Mouse (Mus musculus) limb, embryonic 12.5 days (tissue): Measurements from ENCODE around the gene Zkscan5. TPM values are rescaled to one million over a fixed set of nuclear protein-coding genes. Genes with fewer than 3 reads are reported as not detected.
"Not testable (repeated sequence)": the region's sequence is repeated elsewhere in the genome, so short reads cannot be mapped to it uniquely, and the experiment has no call there.

Source experiments
- ATAC-seq: fragments of 200-750 bp; cut with Nextera tagmentation; 2 replicates; pipeline ENCODE4 v1.8.0; 2017; ENCODE audit warnings: low read depth, moderate TSS enrichment; ENCODE audit not compliant: insufficient number of reproducible peaks, insufficient read depth, low FRiP score, low TSS enrichment
- H3K27ac ChIP-seq: fragments of 300-500 bp; sonication (generic); 2 replicates; pipeline ENCODE4 v1.5.1; 2016; ENCODE audit warnings: mild to moderate bottlenecking, moderate library complexity
- H3K27me3 ChIP-seq: fragments of 300-500 bp; sonication (generic); 2 replicates; pipeline ENCODE4 v1.6.1; 2016; ENCODE audit warnings: mild to moderate bottlenecking, moderate library complexity
- H3K36me3 ChIP-seq: fragments of 300-500 bp; sonication (generic); 2 replicates; pipeline ENCODE4 v1.6.1; 2016; ENCODE audit warnings: mild to moderate bottlenecking, moderate library complexity
- H3K4me1 ChIP-seq: fragments of 300-500 bp; sonication (generic); replicated peaks from 2 replicates; pipeline ENCODE4 v1.6.1; 2016
- H3K4me2 ChIP-seq: fragments of 300-500 bp; sonication (generic); 2 replicates; pipeline ENCODE4 v1.6.1; 2016; ENCODE audit warnings: mild to moderate bottlenecking, moderate library complexity
- H3K4me3 ChIP-seq: fragments of 300-500 bp; sonication (generic); replicated peaks from 2 replicates; pipeline ENCODE4 v1.5.1; 2016; ENCODE audit warnings: mild to moderate bottlenecking
- H3K9ac ChIP-seq: fragments of 300-500 bp; sonication (generic); replicated peaks from 2 replicates; pipeline ENCODE4 v1.6.1; 2016; ENCODE audit warnings: mild to moderate bottlenecking, moderate library complexity
- H3K9me3 ChIP-seq: fragments of 300-500 bp; sonication (generic); 2 replicates; pipeline ENCODE4 v1.6.1; 2016; ENCODE audit warnings: mild to moderate bottlenecking, moderate library complexity
- WGBS: fragments of 180-500 bp; shearing (Covaris S2); methylation state at CpG from one replicate; pipeline ENCODE4 v1.1.7; 2016; 5-methylcytosine and 5-hydroxymethylcytosine counted together
- polyA plus RNA-seq: library from polyadenylated mRNA; unstranded; fragments of >200 nt; fragmentation: Nextera tagmentation; extraction: Ambion mirVana; gene quantifications from 2 replicates; pipeline ENCODE4 v1.2.1, GENCODE M21; 2016

Zkscan5 gene
- polyA plus RNA-seq, 1 experiment from 2014 or later: 21.8 TPM

GRCm38 (mm10) chr5:145190875-145191798, 13.2 kb upstream of the Zkscan5 start:
- H3K27me3 ChIP-seq: no peaks in the 10 kb centered on the region
- H3K27ac ChIP-seq: peak overlapping the region; percentile 86
- no peaks in the 10 kb centered on the region for H3K9me3 ChIP-seq
- 2% methylated on average over 41 of the region's 41 CpGs for WGBS
- H3K9ac ChIP-seq: peak overlapping the region; percentile 94
- peak overlapping the region; percentile 81 for H3K4me3 ChIP-seq
- H3K4me2 ChIP-seq: peak overlapping the region; percentile 82
- H3K4me1 ChIP-seq: peaks cover 19% of the 10 kb centered on the region
- ATAC-seq: peak; percentile 76
- peaks cover 53% of the 10 kb centered on the region for H3K36me3 ChIP-seq

GRCm38 (mm10) chr5:145191962-145192361, 12.4 kb upstream of the Zkscan5 start, which contains the start of gene Atp5j2:
Gene Atp5j2 (minus strand): TSS chr5:145192062.
- ATAC-seq: no peak
- peak within 1 kb of the TSS; percentile 82 for H3K4me2 ChIP-seq
- peak within 1 kb of the TSS; percentile 94 for H3K9ac ChIP-seq
- 89% methylated on average over 2 of the region's 2 CpGs for WGBS
- peak within 1 kb of the TSS; percentile 81 for H3K4me3 ChIP-seq
- H3K9me3 ChIP-seq: no peaks in the 10 kb centered on the region
- H3K27ac ChIP-seq: peak within 1 kb of the TSS; percentile 86
- peaks cover 52% of the 10 kb centered on the region for H3K36me3 ChIP-seq
- no peaks in the 10 kb centered on the region for H3K27me3 ChIP-seq
- peaks cover 19% of the 10 kb centered on the region for H3K4me1 ChIP-seq

- H3K4me2 ChIP-seq: peak overlapping the region; percentile 86
- no peak overlapping the region for H3K27ac ChIP-seq
- no peak overlapping the region for H3K9ac ChIP-seq
- WGBS: 78% methylated on average over 7 of the region's 7 CpGs
- H3K4me3 ChIP-seq: no peak overlapping the region
- H3K9me3 ChIP-seq: no peaks in the 10 kb centered on the region
- H3K27me3 ChIP-seq: no peaks in the 10 kb centered on the region
- peaks cover 23% of the 10 kb centered on the region for H3K36me3 ChIP-seq
- peaks cover 14% of the 10 kb centered on the region for H3K4me1 ChIP-seq
- no peak for ATAC-seq
Observed at GRCm38 (mm10) chr5:145200387-145200786, 4.0 kb upstream of the Zkscan5 start.

GRCm38 (mm10) chr5:145201321-145201991, 2.9 kb upstream of the Zkscan5 start, which contains the start of gene Zkscan14:
Gene Zkscan14 (minus strand): TSS chr5:145201868.
- peaks cover 21% of the 10 kb centered on the region for H3K4me1 ChIP-seq
- 0 out of 2 replicates have a peak within 1 kb of the TSS, but pooled peaks have one; percentile 17 for H3K27ac ChIP-seq
- H3K27me3 ChIP-seq: no peaks in the 10 kb centered on the region
- peak within 1 kb of the TSS; percentile 76 for H3K9ac ChIP-seq
- ATAC-seq: no peak
- H3K4me2 ChIP-seq: peak within 1 kb of the TSS; percentile 86
- peak within 1 kb of the TSS; percentile 83 for H3K4me3 ChIP-seq
- 1% methylated on average over 37 of the region's 37 CpGs for WGBS
- peaks cover 13% of the 10 kb centered on the region; the same call in 1 of the 2 replicates for H3K36me3 ChIP-seq
- H3K9me3 ChIP-seq: no peaks in the 10 kb centered on the region

GRCm38 (mm10) chr5:145202446-145202845, 1.9 kb upstream of the Zkscan5 start:
- Histone ChIP-seq H3K9me3 (no peaks in the 10 kb centered on the region), H3K27ac (no peak overlapping the region), H3K4me1 (peaks cover 21% of the 10 kb centered on the region), H3K4me3 (no peak overlapping the region), H3K4me2 (no peak overlapping the region), H3K36me3 (peaks cover 14% of the 10 kb centered on the region), H3K9ac (no peak overlapping the region), H3K27me3 (no peaks in the 10 kb centered on the region)
- no peak for ATAC-seq
- 50% methylated on average over 3 of the region's 3 CpGs for WGBS

- Histone ChIP-seq H3K27me3 (no peaks in the 10 kb centered on the region), H3K4me1 (peaks cover 21% of the 10 kb centered on the region), H3K36me3 (peaks cover 26% of the 10 kb centered on the region), H3K27ac (peak overlapping the region; percentile 29; the same call in 1 of the 2 replicates), H3K9ac (peak overlapping the region; percentile 40), H3K4me2 (peak overlapping the region; percentile 66), H3K4me3 (peak overlapping the region; percentile 55), H3K9me3 (no peaks in the 10 kb centered on the region)
- 25% methylated on average over 9 of the region's 9 CpGs for WGBS
- no peak for ATAC-seq
Observed at GRCm38 (mm10) chr5:145205041-145205440, 679 bp downstream of the Zkscan5 start.

GRCm38 (mm10) chr5:145207385-145207784, 3.0 kb downstream of the Zkscan5 start:
- H3K4me3 ChIP-seq: no peak overlapping the region
- H3K9me3 ChIP-seq: no peaks in the 10 kb centered on the region
- no peak overlapping the region for H3K4me2 ChIP-seq
- H3K27me3 ChIP-seq: no peaks in the 10 kb centered on the region
- H3K36me3 ChIP-seq: peaks cover 50% of the 10 kb centered on the region
- ATAC-seq: no peak
- peaks cover 15% of the 10 kb centered on the region for H3K4me1 ChIP-seq
- WGBS: 93% methylated on average over 6 of the region's 6 CpGs
- H3K27ac ChIP-seq: no peak overlapping the region
- no peak overlapping the region for H3K9ac ChIP-seq

- WGBS: 86% methylated on average over 6 of the region's 6 CpGs
- no peak overlapping the region for H3K27ac ChIP-seq
- peaks cover 56% of the 10 kb centered on the region for H3K36me3 ChIP-seq
Observed at GRCm38 (mm10) chr5:145207954-145208353, 3.6 kb downstream of the Zkscan5 start.

GRCm38 (mm10) chr5:145208391-145208790, 4.0 kb downstream of the Zkscan5 start:
- not testable (repeated sequence) for H3K9me3 ChIP-seq, ATAC-seq, H3K27me3 ChIP-seq, H3K9ac ChIP-seq, H3K27ac ChIP-seq, H3K4me3 ChIP-seq, H3K4me2 ChIP-seq
- peaks cover 12% of the 10 kb centered on the region for H3K4me1 ChIP-seq
- H3K36me3 ChIP-seq: peaks cover 60% of the 10 kb centered on the region
- WGBS: 54% methylated on average over 11 of the region's 11 CpGs

More at GRCm38 (mm10) chr5:145207954-145208353, 3.6 kb downstream of the Zkscan5 start:
- H3K4me3 ChIP-seq: no peak overlapping the region
- H3K27me3 ChIP-seq: no peaks in the 10 kb centered on the region
- no peak overlapping the region for H3K9ac ChIP-seq
- peaks cover 15% of the 10 kb centered on the region for H3K4me1 ChIP-seq
- no peaks in the 10 kb centered on the region for H3K9me3 ChIP-seq
- ATAC-seq: no peak
- H3K4me2 ChIP-seq: no peak overlapping the region

GRCm38 (mm10) chr5:145211340-145211739, 7.0 kb downstream of the Zkscan5 start:
- Histone ChIP-seq H3K36me3 (peaks cover 85% of the 10 kb centered on the region), H3K9ac (no peak overlapping the region), H3K4me2 (no peak overlapping the region), H3K4me1 (no peaks in the 10 kb centered on the region), H3K4me3 (no peak overlapping the region), H3K27me3 (no peaks in the 10 kb centered on the region), H3K9me3 (no peaks in the 10 kb centered on the region), H3K27ac (no peak overlapping the region)
- 95% methylated on average over 4 of the region's 4 CpGs for WGBS
- no peak for ATAC-seq

GRCm38 (mm10) chr5:145212216-145212615, 7.9 kb downstream of the Zkscan5 start:
- Histone ChIP-seq H3K27ac (no peak overlapping the region), H3K36me3 (peaks cover 81% of the 10 kb centered on the region), H3K4me3 (no peak overlapping the region), H3K4me1 (no peaks in the 10 kb centered on the region), H3K27me3 (no peaks in the 10 kb centered on the region), H3K9ac (no peak overlapping the region), H3K4me2 (no peak overlapping the region), H3K9me3 (no peaks in the 10 kb centered on the region)
- 89% methylated on average over 4 of the region's 4 CpGs for WGBS
- no peak for ATAC-seq
